Mouse (Mus musculus) spleen, adult 2 months (tissue): Measurements from ENCODE around the gene Tbc1d10a. TPM values are rescaled to one million over a fixed set of nuclear protein-coding genes. Genes with fewer than 3 reads are reported as not detected.

ENCODE experiments used
- DNase-seq, 2 experiments: peaks; one replicate each; pipeline versions ENCODE4 v3.0.0 to v3.0.0-alpha.2; 2012 to 2021; ENCODE audit warnings: low spot score in 2 of 2, low read depth in 1 of 2
- H3K27ac ChIP-seq: fragments of 200-500 bp; 2 replicates; pipeline ENCODE4 v1.5.1; 2012; ENCODE audit warnings: low read length, inconsistent platforms; ENCODE audit not compliant: insufficient read depth
- H3K27me3 ChIP-seq: fragments of 200-500 bp; 2 replicates; pipeline ENCODE4 v1.6.1; 2012; ENCODE audit warnings: mild to moderate bottlenecking, moderate library complexity, low read length, inconsistent platforms; ENCODE audit not compliant: control insufficient read depth, insufficient read depth
- H3K36me3 ChIP-seq: fragments of 200-500 bp; 2 replicates; pipeline ENCODE4 v1.6.1; 2012; ENCODE audit warnings: mild to moderate bottlenecking, low read length, inconsistent platforms; ENCODE audit not compliant: control insufficient read depth, insufficient read depth
- H3K4me1 ChIP-seq: fragments of 200-500 bp; 2 replicates; pipeline ENCODE4 v1.6.1; 2011; ENCODE audit warnings: inconsistent platforms; ENCODE audit not compliant: control insufficient read depth, insufficient read depth, insufficient read length
- H3K4me3 ChIP-seq: fragments of 200-500 bp; 2 replicates; pipeline ENCODE4 v1.5.1; 2011; ENCODE audit warnings: mild to moderate bottlenecking, inconsistent platforms; ENCODE audit not compliant: insufficient read depth, insufficient read length; ENCODE audit errors: extremely low read depth
- CTCF ChIP-seq: fragments of 200-500 bp; IDR thresholded peaks from 2 replicates; pipeline ENCODE4 v1.5.1; 2011; ENCODE audit warnings: mild to moderate bottlenecking, inconsistent platforms; ENCODE audit not compliant: insufficient read depth, insufficient read length, insufficient replicate concordance; ENCODE audit errors: extremely low read depth
- POLR2A ChIP-seq: fragments of 200-500 bp; IDR thresholded peaks from 2 replicates; pipeline ENCODE4 v1.6.1; 2011; ENCODE audit warnings: low read depth, low read length, inconsistent platforms
- WGBS: fragments of 180-500 bp; shearing (Covaris S2); methylation state at CpG from one replicate; pipeline ENCODE4 v1.1.7; 2018; 5-methylcytosine and 5-hydroxymethylcytosine counted together
- polyA plus RNA-seq: library from polyadenylated mRNA; depleted of rRNA; stranded (reverse); fragments of >200 nt; gene quantifications from 2 replicates; pipeline ENCODE4 v1.2.3, GENCODE M21; 2012

Gene Tbc1d10a
- polyA plus RNA-seq, 1 experiment: 46.7 TPM

DNA sequence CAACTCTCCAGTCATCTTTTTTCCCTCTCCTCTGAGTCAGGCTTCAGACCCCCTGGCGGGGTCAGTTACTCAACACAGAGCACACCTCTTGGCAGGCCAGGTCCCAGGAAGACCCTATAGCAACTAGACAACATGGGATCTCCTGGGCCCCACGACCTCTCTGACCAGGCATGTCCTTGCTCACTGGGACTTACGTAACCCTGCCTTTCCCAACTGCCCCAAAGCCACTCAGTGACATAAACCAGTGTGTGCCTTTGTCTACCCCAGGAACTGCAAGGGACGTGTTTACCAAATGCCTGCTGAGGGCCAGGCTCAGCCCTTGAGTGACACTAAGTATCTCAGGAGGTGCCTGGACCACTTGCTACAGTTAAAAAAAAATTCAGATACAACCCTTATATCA, 43.3 kb downstream of the Tbc1d10a start:
- H3K27me3 ChIP-seq: no peaks in the 10 kb centered on the region
- H3K36me3 ChIP-seq: no peaks in the 10 kb centered on the region
- H3K27ac ChIP-seq: no peak overlapping the region
- TF ChIP-seq POLR2A (no peak), CTCF (no peak)
- no peak overlapping the region for H3K4me3 ChIP-seq
- WGBS: 82% methylated on average over 4 of the region's 4 CpGs
- H3K4me1 ChIP-seq: no peaks in the 10 kb centered on the region
- DNase-seq: no peak

DNA sequence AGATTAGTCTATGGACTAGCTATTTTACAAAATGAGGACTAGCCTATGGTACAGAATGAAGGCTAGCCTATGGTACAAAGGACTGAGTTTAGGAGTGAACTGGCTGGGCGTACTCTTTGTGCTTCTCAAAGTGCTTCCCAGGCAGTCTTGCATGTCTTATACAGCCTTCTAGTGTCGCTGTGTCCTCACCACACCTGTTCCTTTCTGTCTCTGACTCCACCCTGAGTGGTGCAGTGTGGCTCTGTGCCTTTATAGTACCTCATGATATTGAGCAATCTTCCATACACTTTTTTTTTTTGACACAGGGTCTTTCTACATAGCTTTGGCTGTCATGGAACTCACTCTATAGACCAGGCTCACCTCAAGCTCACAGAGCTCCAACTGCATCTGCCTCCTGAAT, 44.8 kb downstream of the Tbc1d10a start:
- Histone ChIP-seq H3K36me3 (no peaks in the 10 kb centered on the region), H3K27me3 (no peaks in the 10 kb centered on the region), H3K4me3 (no peak overlapping the region), H3K27ac (no peak overlapping the region), H3K4me1 (peaks cover 9% of the 10 kb centered on the region; the same call in 1 of the 2 replicates)
- DNase-seq: no peak
- TF ChIP-seq CTCF: no peak
- no peak for TF ChIP-seq POLR2A
- 85% methylated on average over 2 of the region's 2 CpGs for whole genome bisulfite sequencing

DNA sequence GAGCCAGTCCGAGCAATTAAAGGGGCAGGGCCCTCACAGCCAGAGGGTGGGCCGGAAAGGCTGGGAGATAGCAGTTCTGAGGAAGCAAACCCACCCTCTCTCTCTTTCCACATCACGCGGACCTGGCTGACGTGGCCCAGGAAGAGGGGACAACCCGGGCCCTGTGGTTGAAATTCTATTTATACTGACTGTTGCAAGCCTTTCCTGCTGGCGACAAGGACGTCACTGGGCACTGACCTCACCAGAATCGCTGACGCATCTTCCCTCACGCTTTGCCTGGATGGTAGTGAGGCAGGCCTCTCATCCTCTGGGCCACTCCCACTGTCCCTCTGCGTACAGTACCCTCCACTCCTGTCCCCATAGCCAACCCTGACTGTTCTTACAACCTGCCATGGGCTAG, 46.1 kb downstream of the Tbc1d10a start:
- no peak for TF ChIP-seq CTCF
- no peak for TF ChIP-seq POLR2A
- WGBS: 67% methylated on average over 12 of the region's 12 CpGs
- no peaks in the 10 kb centered on the region for H3K36me3 ChIP-seq
- no peaks in the 10 kb centered on the region for H3K27me3 ChIP-seq
- H3K4me3 ChIP-seq: no peak overlapping the region
- H3K4me1 ChIP-seq: peaks cover 12% of the 10 kb centered on the region; the same call in 1 of the 2 replicates
- H3K27ac ChIP-seq: no peak overlapping the region
- DNase-seq: no peak

DNA sequence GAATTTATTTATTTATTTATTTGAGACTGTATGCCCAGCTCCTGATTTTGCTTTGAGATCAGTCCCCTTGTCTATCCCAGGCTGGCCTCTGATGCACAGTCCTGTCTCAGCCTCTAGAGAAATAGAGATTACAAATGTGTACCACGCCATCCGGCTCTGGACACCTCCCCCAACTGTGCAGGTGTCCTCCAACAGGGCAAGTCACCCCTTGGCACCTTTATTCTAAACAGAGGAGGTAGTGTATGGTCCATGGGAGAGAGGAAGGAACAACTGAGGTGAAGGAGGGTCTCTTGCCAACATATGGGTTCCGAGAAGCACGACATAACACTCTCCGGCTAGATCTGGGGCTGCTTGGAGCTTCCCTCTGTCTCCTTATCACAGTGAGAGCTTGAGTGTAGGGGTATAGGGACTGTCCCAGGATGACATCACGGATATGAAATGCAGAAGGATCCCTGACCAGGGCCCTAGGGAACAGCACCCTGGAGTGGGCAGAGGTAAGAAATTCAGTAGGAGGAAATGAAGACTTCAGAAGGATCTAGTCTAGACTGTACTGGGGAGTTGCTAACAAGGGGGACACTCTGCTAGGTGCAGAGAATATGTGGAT, 48.6 kb downstream of the Tbc1d10a start:
- H3K4me3 ChIP-seq: no peak overlapping the region
- TF ChIP-seq CTCF (no peak), POLR2A (no peak)
- DNase-seq: no peak
- peaks cover 15% of the 10 kb centered on the region; the same call in 1 of the 2 replicates for H3K4me1 ChIP-seq
- WGBS: 86% methylated on average over 6 of the region's 6 CpGs
- H3K27me3 ChIP-seq: no peaks in the 10 kb centered on the region
- H3K27ac ChIP-seq: no peak overlapping the region
- peaks cover 8% of the 10 kb centered on the region for H3K36me3 ChIP-seq

DNA sequence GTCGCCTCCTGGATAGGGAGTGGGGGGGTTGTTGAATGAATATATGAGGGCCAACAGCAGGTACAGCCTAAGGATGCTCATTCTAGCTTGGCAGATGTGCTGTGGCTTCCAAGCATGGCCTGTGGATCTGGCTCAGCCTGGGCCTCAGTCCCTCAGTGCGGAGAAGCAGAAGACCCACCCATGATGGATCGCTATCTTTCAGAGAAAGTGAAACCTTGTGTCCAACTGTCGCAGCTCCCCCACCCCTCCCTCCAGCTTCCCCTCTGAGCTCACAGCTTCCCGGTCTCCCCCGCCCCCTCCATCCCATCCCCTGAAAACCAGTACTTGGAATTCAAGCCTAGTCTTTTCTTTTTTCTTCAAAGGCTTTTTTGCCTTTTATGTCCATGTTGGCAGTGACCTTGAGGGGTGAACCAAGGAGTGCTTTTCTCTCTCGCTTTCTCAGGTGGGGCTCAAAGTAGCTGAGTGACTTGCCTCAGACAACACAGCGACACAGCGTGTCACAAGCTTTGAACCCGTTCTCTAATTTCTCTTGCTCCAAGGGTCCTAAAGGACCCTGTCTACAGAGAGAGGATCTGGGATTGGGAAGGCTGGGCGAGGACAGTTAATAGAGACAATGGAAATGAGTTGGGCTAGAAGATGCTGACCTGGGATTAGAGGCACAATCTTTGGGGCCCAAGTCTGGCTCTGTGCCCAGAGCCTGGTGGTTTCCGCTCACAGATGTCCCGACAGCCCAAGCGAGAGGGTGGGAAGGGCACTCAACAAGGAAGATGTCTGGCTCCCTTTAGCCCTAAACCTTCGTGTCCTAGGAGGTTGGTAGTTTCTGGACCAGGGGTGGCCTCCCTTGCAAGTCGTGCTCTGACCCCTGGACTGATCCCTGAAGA, 49.3 kb downstream of the Tbc1d10a start, which contains the start of gene Osm:
Gene Osm, plus strand, starts transcription at position 756 of the 881 bp plus-strand sequence.
- Histone ChIP-seq H3K36me3 (peaks cover 9% of the 10 kb centered on the region), H3K4me1 (peaks cover 15% of the 10 kb centered on the region; the same call in 1 of the 2 replicates), H3K27ac (peak within 1 kb of the TSS; percentile 70), H3K27me3 (no peaks in the 10 kb centered on the region), H3K4me3 (peak within 1 kb of the TSS; percentile 67)
- WGBS: 16% methylated on average over 16 of the region's 16 CpGs
- DNase-seq: peak in 1 of 2 experiments; percentile 67
- TF ChIP-seq POLR2A (peak; percentile 13; the same call in 1 of the 2 replicates), CTCF (no peak)

DNA sequence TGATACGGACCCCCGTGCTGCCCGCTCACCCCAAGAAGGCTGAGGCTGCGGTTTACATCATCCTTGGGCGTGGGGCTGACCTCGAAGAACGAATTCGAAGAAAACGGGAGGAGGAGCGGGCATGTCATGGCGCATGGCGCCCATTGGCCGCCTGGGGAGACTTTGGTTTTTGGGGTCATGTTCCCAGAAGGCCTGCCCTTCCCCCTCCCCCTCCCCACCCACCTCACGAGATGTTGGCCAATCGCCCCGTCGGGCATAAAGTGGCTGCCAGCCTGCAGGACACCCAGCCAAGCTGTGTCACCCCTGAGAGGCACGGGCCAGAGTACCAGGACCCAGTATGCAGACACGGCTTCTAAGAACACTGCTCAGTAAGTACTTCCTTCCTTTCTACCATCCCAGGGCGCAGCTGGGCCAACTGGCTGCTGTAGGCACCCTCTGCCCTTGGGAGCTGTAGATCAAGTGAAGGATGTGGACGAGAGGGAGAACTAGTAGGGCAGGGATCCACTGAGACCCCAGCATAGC, 50.0 kb downstream of the Tbc1d10a start:
- peak overlapping the region; percentile 67 for H3K4me3 ChIP-seq
- 4% methylated on average over 21 of the region's 21 CpGs for WGBS
- DNase-seq: no peak
- peak overlapping the region; percentile 70 for H3K27ac ChIP-seq
- H3K4me1 ChIP-seq: peaks cover 15% of the 10 kb centered on the region; the same call in 1 of the 2 replicates
- H3K27me3 ChIP-seq: no peaks in the 10 kb centered on the region
- TF ChIP-seq CTCF: no peak
- no peak for TF ChIP-seq POLR2A
- H3K36me3 ChIP-seq: peaks cover 9% of the 10 kb centered on the region
